Mouse (Mus musculus): ENCODE data around the gene Usb1. TPM values are rescaled to one million over a fixed set of nuclear protein-coding genes. Genes with fewer than 3 reads are reported as not detected.

The Usb1 gene
- 10 to 100 TPM; 11.3 to 14.0 (median 13.2) TPM for total RNA-seq (2022)

DNA sequence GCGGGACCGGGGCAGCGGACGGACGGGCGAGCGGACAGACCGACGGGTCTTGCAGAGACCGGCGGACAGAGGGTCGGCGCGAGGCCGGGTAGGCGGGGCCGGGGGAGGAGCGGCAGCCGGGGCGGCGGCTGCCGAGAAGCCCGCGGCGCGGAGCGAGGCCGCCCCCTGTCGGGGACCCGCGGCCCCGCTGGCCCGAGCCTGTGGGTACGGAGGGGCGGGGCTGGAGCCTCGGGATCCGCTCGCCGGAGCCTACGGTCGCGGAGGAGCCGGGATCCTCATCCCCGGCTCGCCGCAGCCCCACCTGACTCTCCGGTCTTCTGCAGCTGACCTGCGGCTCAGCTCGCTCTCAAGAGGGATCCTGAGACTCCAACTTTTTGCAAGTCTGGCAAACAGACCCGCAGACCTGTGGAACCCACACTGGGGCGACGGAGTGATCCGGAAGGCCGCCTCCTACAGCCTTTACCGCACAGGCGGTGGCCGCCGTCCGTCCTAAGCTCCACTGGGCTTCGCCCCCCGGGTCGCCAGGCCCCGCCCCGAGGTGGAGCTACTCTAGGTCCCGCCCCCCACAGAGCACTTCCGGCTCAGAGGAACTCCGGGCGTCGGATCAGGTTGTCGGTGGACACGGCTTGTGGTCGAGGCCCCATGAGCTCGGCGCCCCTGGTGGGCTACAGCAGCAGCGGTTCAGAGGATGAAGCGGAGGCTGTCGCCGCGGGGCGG, at the start of gene Usb1, which contains the start of gene Zfp319:
Gene Usb1 (plus strand): TSS at position 565 of the 717 bp plus-strand sequence.
Gene Zfp319 (minus strand): TSS at position 231 of the 717 bp plus-strand sequence.
- peak; percentile 92 for DNase-seq (ENCODE audit: low spot score)

DNA sequence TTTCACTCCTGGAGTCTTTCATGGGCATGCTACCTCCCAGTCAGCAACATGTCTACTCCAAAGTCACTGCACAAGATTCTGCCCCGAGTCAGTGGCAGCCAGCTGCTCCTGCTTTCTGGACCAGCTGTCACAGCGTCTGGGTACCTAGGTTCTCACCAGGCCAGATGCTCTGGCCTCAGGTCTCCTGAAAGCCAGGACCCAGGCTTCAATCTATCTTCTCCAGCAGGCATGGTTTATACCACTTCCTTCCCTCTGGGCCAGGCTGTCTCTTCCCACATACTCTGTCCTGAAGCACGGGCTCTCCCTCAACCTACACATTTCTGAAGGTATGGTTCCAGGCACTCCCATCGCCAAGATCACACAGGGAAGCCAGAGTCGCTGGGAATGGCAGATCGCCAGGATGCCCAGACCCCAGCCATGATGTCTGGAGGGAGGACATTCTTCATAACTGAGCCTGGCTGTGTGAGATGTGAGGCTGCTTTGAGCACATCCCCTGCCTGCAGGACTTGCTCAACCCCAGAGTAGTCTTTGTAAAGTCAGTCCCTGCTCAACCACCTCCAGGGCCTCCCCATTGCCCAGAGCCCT, 42.9 kb upstream of the Usb1 start:
- no peak for DNase-seq (ENCODE audit: low spot score)

DNA sequence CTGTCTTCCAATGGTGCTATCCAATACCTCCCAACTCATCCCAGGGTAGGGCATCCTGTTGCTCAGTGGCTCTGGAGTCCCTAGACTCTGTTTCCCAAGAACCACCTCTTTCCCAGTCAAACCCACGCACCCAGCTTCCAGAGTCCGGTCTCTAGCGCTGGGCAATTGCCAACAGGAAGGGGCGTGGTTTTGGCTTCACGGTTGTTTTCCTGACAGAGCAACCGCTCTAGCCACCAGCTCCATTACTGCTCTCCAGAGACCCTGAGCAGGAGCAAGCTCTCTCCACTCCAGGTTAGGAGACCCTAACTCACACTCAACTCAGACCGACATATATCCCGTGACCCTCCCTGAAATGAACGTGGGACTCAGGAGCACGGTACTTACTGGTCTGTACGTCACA, 38.9 kb upstream of the Usb1 start:
- DNase-seq (ENCODE audit: low spot score): peak; percentile 95

- peak; percentile 63 for DNase-seq (ENCODE audit: low spot score)
These were observed 38.2 kb upstream of the Usb1 start for GRCm38 (mm10) chr8:95293891-95294290.

- peak; percentile 29 for DNase-seq (ENCODE audit: low spot score)
These were observed 29.7 kb upstream of the Usb1 start for GRCm38 (mm10) chr8:95302410-95302809.

- DNase-seq (ENCODE audit: low spot score): no peak
These were observed 26.6 kb upstream of the Usb1 start for GRCm38 (mm10) chr8:95305526-95305925.

- no peak for DNase-seq (ENCODE audit: low spot score)
These were observed 25.7 kb upstream of the Usb1 start, which contains the start of gene Cngb1 for GRCm38 (mm10) chr8:95306431-95306830. Gene Cngb1 (minus strand): TSS chr8:95306585.

- no peak for DNase-seq (ENCODE audit: low spot score)
These were observed 21.6 kb upstream of the Usb1 start, which contains the start of gene Tepp for GRCm38 (mm10) chr8:95310342-95310970. Gene Tepp (plus strand): TSS chr8:95310566.

DNA sequence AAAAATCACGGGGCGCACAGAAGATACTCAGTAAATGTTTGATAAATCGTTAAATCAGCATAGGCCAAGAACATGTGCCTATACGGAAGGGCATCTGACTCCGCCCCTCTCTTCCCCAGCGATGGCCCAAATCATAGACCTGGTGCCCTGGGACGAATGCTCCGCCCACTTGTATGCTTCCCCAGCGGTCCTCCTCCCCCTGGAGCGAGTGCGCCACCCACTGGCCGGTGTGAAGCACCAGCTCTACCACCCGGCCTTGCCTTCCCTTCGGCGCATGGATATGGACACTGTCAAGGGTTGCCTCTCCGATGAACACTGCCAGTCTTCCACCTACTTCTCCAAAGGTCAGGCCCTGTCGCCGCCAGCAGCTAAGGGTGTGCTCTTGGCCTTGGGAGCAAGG, 19.2 kb upstream of the Usb1 start:
- DNase-seq (ENCODE audit: low spot score): no peak

GRCm38 (mm10) chr8:95313857-95314256, 18.2 kb upstream of the Usb1 start:
- no peak for DNase-seq (ENCODE audit: low spot score)

DNA sequence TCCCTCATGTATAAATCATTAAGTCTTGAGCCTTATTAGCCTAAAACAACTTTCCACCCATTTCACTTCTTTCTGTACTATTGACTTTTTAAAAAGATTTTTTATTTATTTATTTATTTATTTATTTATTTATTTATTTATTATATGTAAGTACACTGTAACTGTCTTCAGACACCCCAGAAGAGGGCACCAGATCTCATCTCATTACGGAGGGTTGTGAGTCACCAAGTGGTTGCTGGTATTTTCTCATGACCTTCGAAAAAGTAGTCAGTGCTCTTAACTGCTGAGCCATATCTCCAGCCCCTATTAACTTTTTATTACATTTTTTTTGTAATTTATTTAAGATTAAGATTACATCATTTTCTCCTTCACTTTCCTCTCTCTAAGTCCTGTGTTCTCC, 17.4 kb upstream of the Usb1 start:
- DNase-seq (ENCODE audit: low spot score): no peak

GRCm38 (mm10) chr8:95315350-95315749, 16.7 kb upstream of the Usb1 start:
- DNase-seq (ENCODE audit: low spot score): no peak

DNA sequence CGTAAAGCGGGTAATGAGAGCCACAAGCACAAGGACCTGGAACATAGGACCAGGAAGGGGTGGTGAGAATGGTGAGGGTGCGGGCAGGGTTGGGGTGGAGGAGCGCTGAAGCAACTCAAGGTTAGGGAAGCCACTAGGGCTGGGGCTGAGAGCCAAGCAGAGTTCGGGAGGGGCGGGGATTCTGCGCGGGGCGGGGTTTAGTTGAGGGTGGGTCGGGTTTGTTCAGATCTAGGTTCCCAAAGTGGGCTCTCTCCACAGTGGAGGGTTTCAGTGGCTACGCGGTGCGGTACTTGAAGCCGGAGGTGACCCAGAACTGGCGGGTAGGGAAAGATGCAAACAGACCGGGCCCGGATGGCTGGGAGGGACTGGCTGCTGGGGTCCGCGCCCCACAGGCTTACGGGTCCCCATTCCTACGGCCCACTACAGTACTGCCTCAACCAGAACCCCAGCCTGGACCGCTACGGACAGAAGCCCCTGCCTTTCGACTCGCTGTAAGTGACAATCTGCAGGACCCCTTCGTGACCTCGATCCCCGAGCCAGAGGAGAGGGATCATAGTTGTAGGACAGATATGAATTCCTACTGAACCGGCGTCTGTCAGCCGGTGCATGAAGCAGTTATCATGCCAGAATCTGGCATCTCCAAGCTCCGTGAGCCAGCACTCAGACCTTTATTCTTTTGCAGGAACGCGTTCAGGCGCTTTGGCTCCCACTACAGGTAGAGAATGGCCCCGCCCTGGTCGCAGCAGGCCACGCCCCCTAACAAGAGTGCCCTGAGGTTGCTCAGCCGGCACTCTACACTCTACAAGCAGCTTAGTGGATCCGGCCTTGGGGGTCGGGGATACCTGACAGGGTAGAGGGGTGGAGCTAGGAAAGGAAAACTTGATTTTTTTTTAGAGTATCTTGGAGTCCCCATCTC, 11.6 kb upstream of the Usb1 start:
- no peak for DNase-seq (ENCODE audit: low spot score)

GRCm38 (mm10) chr8:95323201-95323600, 8.9 kb upstream of the Usb1 start:
- DNase-seq (ENCODE audit: low spot score): peak; percentile 45

- no peak for DNase-seq (ENCODE audit: low spot score)
These were observed 7.4 kb upstream of the Usb1 start for GRCm38 (mm10) chr8:95324646-95325045.

- no peak for DNase-seq (ENCODE audit: low spot score)
These were observed 5.3 kb upstream of the Usb1 start for GRCm38 (mm10) chr8:95326822-95327221.

- DNase-seq (ENCODE audit: low spot score): no peak
These were observed 4.1 kb upstream of the Usb1 start for GRCm38 (mm10) chr8:95327866-95328465.

DNA sequence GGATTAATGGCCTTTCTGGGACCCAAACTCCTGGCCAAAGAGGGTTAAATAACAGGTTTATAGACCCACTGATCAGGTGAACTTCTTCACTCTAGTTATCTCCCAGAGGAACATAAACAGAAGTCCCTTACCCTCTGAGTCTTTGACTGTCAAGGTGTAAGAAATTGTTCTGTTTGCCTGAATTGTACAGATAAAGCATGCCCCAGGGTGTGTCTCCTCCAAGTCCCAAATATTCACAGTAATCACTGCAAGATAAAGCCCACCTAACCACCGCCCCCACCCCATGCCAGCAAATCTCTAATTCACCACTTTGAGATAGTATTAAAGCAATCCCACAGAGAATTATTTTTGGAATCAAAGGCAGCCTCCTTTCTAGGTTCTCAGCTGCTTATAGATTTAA, 1.7 kb upstream of the Usb1 start:
- no peak for DNase-seq (ENCODE audit: low spot score)

GRCm38 (mm10) chr8:95331156-95331719, 846 bp upstream of the Usb1 start:
- no peak for DNase-seq (ENCODE audit: low spot score)

DNA sequence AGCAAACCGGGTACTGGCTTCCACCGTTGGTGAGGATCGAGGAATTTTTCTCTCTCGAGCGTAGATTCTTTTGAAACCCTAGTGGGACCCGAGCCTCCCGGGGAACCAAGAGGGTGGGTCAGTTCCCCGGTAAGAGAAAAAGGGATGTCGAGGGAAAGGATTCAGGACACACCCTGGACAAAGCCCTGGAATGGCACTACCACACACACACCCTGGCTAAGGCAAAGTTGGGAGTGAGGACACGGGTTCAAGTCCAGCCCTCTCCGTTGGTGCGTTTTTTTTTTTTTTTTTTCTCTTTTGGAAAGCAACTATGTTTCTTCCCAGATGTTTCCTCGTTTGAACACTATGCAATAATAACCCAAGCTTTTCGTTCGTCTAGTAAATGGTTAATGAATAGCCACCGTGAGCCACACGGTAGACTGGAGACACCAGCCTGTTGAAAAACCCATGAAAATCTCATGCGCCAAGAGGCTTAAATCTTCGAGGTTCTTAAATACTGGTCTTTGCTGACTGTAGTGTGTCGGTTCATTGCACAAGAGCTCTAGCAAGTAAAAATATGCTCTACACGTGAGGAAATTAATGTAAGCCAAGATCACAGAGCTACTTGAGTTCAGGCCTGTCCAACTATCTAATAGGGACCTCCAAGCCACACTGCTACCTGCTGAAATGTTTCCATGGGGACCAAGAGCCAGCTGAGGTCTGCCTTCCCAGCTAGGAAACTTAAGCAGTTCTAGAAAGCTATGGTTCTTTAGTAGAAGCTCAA, 534 bp downstream of the Usb1 start:
- no peak for DNase-seq (ENCODE audit: low spot score)
